11 mouse cellular contexts compared by ENCODE assay signal in the genomic region with DNA sequence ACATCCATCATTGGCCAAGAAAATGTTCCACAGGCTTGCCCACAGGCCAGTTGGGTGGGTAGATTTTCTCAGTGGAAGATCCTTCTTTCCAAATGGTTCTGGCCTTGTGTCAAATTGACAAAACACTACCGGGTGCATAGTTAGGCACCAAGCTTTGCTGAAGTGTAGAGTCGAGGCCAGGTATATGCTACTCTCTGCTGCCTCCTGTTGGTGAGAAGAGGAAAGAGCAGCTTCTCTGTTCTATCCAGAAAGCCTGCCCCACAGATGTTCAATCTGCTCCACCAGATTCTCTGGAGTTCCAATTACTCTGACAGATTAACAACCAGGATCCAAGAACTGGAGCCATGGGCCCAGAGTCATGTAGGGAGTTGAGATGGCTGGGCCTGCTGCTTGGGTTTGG.
A peak's percentile ranks its signal among the peaks of the same experiment; 100 is the strongest.
DNase-seq lines count a peak whose midpoint lies in the region; ATAC-seq and TF ChIP-seq lines count a peak whose summit lies in the region.
"Had no signal": no experiment of that assay in that cellular context is flagged by ENCODE, and none has a peak within 500 bp of the region (broad histone marks: within the 10 kb centered on the region; RNA-seq: fewer than 3 reads in every experiment).

No protein-coding gene starts in this region.

- H3K27ac ChIP-seq in kidney, postnatal 0 days = no peak overlapping the region
- H3K27ac ChIP-seq in kidney, embryonic 16.5 days (ENCODE audit: low read length) = no peak overlapping the region
- no peak overlapping the region for H3K27ac ChIP-seq in ES-Bruce4 (ENCODE audit: insufficient read depth, low read length)
- H3K27ac ChIP-seq in embryonic facial prominence, embryonic 10.5 days (replicated peaks) = no peak overlapping the region
- H3K27ac ChIP-seq: hindbrain, embryonic 10.5 days; neural tube, embryonic 12.5 days had no signal

- H3K4me2 ChIP-seq in kidney, postnatal 0 days (ENCODE audit: low read length) = no peak overlapping the region
- H3K4me2 ChIP-seq in kidney, embryonic 16.5 days (replicated peaks; ENCODE audit: low read depth, low read length) = no peak overlapping the region
- H3K4me2 ChIP-seq: neural tube, embryonic 12.5 days had no signal

- 59% methylated on average over 2 of the region's 2 CpGs for WGBS in kidney, postnatal 0 days
- 52% methylated on average over 2 of the region's 2 CpGs for WGBS in kidney, embryonic 16.5 days
- WGBS in embryonic facial prominence, embryonic 10.5 days = 53% methylated on average over 2 of the region's 2 CpGs

- no peak overlapping the region for H3K9ac ChIP-seq in kidney, postnatal 0 days (ENCODE audit: low read depth, low read length)
- no peak overlapping the region for H3K9ac ChIP-seq in kidney, embryonic 16.5 days (replicated peaks; ENCODE audit: low read length)
- no peak overlapping the region for H3K9ac ChIP-seq in ES-Bruce4 (ENCODE audit: low read depth, poor library complexity, severe bottlenecking)
- H3K9ac ChIP-seq: neural tube, embryonic 12.5 days had no signal

- no peak for ATAC-seq in kidney, postnatal 0 days (replicated peaks; ENCODE audit: low FRiP score, low read depth)
- ATAC-seq in kidney, embryonic 16.5 days (ENCODE audit: low FRiP score, low TSS enrichment) = no peak

- peak; percentile 58 for TF ChIP-seq CTCF in kidney, postnatal 0 days (IDR thresholded peaks at IDR 0.05; ENCODE audit: low read depth)
- peak; percentile 10 for TF ChIP-seq CTCF in ES-Bruce4 (IDR thresholded peaks at IDR 0.05; ENCODE audit: low read depth, low read length)

- no peaks in the 10 kb centered on the region for H3K9me3 ChIP-seq in kidney, postnatal 0 days (replicated peaks; ENCODE audit: low read length)
- 0 out of 2 replicates have a peak, but pooled peaks cover 5% of the 10 kb centered on the region for H3K9me3 ChIP-seq in kidney, embryonic 16.5 days (ENCODE audit: low read length)
- no peaks in the 10 kb centered on the region for H3K9me3 ChIP-seq in ES-Bruce4 (replicated peaks; ENCODE audit: control insufficient read depth, insufficient read depth, low read length, poor library complexity, severe bottlenecking)
- H3K9me3 ChIP-seq in embryonic facial prominence, embryonic 10.5 days = 0 out of 2 replicates have a peak, but pooled peaks cover 3% of the 10 kb centered on the region
- H3K9me3 ChIP-seq: hindbrain, embryonic 10.5 days; neural tube, embryonic 12.5 days had no signal

- H3K27me3 ChIP-seq in kidney, postnatal 0 days (ENCODE audit: insufficient read depth, low read length) = no peaks in the 10 kb centered on the region
- H3K27me3 ChIP-seq in kidney, embryonic 16.5 days (ENCODE audit: insufficient read depth, low read length) = no peaks in the 10 kb centered on the region
- H3K27me3 ChIP-seq in ES-Bruce4 (ENCODE audit: control insufficient read depth, insufficient read depth, low read length, poor library complexity, severe bottlenecking) = no peaks in the 10 kb centered on the region; the same call in 1 of the 2 replicates
- no peaks in the 10 kb centered on the region for H3K27me3 ChIP-seq in embryonic facial prominence, embryonic 10.5 days (replicated peaks; ENCODE audit: low read depth, poor library complexity, severe bottlenecking)
- H3K27me3 ChIP-seq: neural tube, embryonic 12.5 days had no signal

- no peak for TF ChIP-seq EP300 in ES-Bruce4 (IDR thresholded peaks at IDR 0.05; ENCODE audit: insufficient read depth, low read depth, low read length)

- no peak for TF ChIP-seq POLR2A in ES-Bruce4 (IDR thresholded peaks at IDR 0.05; ENCODE audit: insufficient read depth, low read length)

- no peak for DNase-seq in kidney, postnatal 0 days (ENCODE audit: low spot score)
- peak; percentile 9 for DNase-seq in 416B (ENCODE audit: low read depth)
- peak; percentile 27 for DNase-seq in embryonic facial prominence, embryonic 10.5 days (ENCODE audit: low spot score)
- no peak for DNase-seq in adrenal gland, adult (ENCODE audit: inconsistent age in 2 of 2, low spot score in 1 of 2)
- no peak for DNase-seq in layer of hippocampus, adult 11-12 months (ENCODE audit: low spot score)
- no peak for DNase-seq in ovary, adult 18-20 months (ENCODE audit: low spot score)
- DNase-seq: lung, postnatal 14 days had no signal

- no peaks in the 10 kb centered on the region for H3K36me3 ChIP-seq in kidney, postnatal 0 days (ENCODE audit: insufficient read depth, low read length)
- no peaks in the 10 kb centered on the region for H3K36me3 ChIP-seq in kidney, embryonic 16.5 days (ENCODE audit: insufficient read depth, low read length)
- no peaks in the 10 kb centered on the region for H3K36me3 ChIP-seq in ES-Bruce4 (ENCODE audit: control insufficient read depth, insufficient read depth, low read length, poor library complexity, severe bottlenecking)
- H3K36me3 ChIP-seq in embryonic facial prominence, embryonic 10.5 days (replicated peaks) = no peaks in the 10 kb centered on the region
- H3K36me3 ChIP-seq: hindbrain, embryonic 10.5 days; neural tube, embryonic 12.5 days had no signal

- no peak overlapping the region for H3K4me3 ChIP-seq in kidney, postnatal 0 days (replicated peaks; ENCODE audit: low read depth, low read length)
- no peak overlapping the region for H3K4me3 ChIP-seq in kidney, embryonic 16.5 days (ENCODE audit: low read length)
- no peak overlapping the region for H3K4me3 ChIP-seq in ES-Bruce4 (ENCODE audit: low read depth, low read length)
- H3K4me3 ChIP-seq in embryonic facial prominence, embryonic 10.5 days = no peak overlapping the region
- H3K4me3 ChIP-seq: hindbrain, embryonic 10.5 days; neural tube, embryonic 12.5 days had no signal

- no peaks in the 10 kb centered on the region for H3K4me1 ChIP-seq in kidney, postnatal 0 days (replicated peaks; ENCODE audit: insufficient read depth, low read length)
- no peaks in the 10 kb centered on the region for H3K4me1 ChIP-seq in kidney, embryonic 16.5 days (ENCODE audit: insufficient read depth, low read length)
- no peaks in the 10 kb centered on the region for H3K4me1 ChIP-seq in ES-Bruce4 (ENCODE audit: control insufficient read depth, insufficient read depth, low read length)
- no peaks in the 10 kb centered on the region for H3K4me1 ChIP-seq in embryonic facial prominence, embryonic 10.5 days
- H3K4me1 ChIP-seq: hindbrain, embryonic 10.5 days; neural tube, embryonic 12.5 days had no signal

Comparison
In these comparisons a context has a peak if more than half of its experiments do, and no peak if none do; other contexts are left out.
1. DNase-seq: peak in 416B (single experiment) and embryonic facial prominence, embryonic 10.5 days (single experiment); none in kidney, postnatal 0 days (single experiment), adrenal gland, adult (0 of 2), layer of hippocampus, adult 11-12 months (single experiment) and ovary, adult 18-20 months (single experiment).